Mouse (Mus musculus) adrenal gland, postnatal 14 days (tissue): ENCODE measurements at regions not wholly inside any gene's neighbourhood (a gene's known extent, or its start where the extent isn't known, plus 50 kb on each side); places are given as distances from the start of the nearest gene placed in this dataset.

Experiments
- DNase-seq: peaks from one replicate; pipeline ENCODE4 v3.0.0; 2021; ENCODE audit warnings: mixed read lengths

DNA sequence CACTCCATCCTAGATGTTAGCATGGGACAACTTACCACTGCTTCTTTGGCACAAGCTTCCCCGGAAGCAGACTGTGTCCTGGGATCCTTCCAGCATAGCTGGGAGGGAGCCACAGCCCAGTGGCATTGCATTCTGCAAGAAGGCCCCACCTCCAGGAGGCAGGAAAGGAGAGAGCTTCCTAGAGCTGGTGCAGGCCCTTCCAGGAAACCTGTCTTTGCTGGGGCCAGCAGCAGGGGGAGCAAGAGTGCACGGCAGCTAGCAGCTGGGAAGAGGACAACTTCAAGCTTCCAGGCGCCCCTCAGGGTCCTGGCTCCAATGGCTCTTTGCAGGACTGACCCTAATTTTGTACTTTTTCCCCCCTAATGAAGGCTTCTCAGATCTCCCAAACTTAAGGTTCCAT is 115.4 kb upstream of the Sorcs3 start:
- peak; percentile 44 for DNase-seq

DNA sequence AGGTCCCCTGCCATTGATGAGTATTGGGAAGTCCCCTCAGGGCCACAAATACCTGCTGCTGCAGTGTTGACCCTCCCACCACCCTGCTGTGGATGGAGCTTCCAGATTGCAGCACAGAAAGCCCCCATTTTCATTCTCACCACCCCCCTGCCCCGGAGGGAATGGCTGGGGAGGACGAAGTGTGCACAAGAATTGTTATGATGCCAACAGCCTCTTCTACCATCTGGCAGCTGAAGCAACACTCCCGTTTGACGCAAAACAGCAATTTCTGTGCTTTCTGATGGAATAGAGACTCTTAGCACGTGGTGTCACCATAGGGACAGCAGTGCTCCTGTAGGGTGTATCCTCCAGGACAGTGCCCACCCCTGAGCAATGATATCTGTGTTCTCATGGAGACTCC is 108.5 kb upstream of the Sorcs3 start:
- no peak for DNase-seq

DNA sequence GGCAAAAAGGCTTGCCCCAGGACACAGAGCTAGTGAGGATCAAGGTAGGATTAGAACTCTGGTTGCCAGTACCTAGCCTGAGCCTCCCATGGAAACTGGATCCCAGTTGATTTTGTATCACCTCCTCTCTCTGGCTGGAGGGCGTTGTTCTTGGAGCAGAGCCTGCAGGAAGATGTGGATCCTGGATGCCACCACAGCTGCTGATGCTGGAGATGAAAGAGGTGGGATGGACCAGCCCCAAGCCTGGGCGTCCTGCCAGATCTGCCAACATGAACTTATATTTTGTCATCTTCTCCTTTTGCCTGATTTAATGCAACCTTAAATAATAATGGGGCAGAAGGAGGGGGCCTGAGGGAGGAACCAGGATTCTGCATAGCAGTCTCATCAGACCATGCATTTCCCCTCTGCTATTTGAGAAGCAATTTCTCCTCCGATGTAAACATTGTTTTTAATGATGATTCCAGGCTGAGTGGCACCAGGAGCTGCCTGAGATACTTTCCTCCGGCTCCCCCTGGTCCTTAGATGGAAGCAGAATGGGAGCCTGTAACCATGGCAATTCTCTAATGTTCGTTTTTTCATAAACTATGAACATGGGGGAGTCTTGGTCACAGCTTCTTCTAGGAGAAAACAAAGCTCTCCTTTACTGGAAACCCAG is 107.8 kb upstream of the Sorcs3 start:
- DNase-seq = no peak

DNA sequence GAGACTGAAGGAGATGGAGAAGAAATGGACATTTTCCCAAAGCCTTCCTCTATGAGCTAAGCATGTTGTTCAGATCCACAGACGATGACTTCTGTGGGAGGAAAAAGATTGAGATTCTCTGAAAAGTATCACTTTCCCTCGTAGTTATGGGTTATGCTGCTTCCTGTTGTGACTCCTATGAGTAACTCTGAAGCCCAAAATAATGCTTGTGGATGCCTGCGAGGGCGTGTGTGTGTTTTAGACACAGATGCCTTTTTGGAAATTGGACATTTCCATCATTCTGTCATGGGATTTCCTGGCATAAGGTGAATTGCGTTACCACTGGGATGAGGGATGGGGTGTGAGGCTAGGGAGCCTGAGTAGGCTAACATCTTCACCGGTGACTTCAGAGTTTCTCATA is 104.8 kb upstream of the Sorcs3 start:
- DNase-seq = no peak

DNA sequence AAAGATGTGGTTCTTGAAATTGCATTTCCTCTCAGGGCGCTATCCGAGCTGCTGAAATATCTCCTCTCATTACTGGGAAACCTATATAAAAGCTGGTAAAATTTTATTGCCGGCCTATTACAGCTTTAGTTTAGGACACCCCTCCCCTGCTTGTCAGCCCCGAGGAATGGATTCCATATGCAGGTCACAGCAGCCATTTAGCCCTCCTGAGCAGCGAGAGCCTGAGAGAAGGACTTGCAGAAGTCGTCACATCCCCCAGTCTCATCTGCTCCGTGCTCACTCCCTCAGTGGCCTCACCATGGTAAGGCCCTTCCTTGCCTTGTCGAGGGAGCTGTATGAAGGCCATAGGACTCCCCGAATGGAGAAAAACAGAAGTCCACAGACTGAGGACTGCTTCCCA is 90.7 kb upstream of the Sorcs3 start:
- DNase-seq = no peak

DNA sequence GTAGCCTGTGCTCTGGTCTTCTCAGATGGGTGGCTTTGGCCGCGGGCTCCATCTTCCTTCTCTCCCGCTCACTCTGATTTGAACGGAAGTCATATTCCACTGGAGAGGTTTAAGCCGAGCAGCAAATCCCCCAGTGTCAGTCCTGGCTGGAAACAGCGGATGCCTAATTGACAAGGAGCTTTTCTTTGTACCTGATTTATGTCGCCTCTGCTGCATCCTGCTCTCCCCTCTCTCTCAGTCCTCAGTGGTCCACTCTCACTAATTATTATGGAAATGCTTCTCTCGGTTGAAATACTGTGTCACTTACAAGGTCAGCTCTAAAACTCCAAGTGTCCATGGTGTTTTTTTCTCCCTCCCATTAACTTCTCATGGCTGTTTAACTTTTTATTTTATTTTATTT is 90.1 kb upstream of the Sorcs3 start:
- DNase-seq = no peak

DNA sequence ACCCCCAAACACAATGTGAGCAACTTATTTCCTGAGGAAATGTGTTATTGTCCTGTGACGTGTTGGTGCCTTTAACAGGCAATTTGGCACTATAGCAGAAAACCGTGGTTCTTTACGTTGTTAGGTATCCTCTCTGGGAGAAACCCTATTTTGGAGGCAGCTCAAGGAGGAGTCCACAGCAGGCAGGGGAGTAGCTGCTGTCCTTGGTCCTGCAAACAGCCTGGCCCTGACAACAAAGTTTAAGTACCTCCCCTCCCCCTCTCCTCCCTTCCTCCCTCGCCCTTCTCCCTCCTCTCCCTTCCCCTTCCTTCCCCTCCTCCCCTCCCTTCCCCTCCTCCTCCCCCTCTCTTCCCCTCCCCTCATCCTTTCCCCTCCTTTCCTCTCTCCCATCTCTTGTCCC is 89.1 kb upstream of the Sorcs3 start:
- no peak for DNase-seq

DNA sequence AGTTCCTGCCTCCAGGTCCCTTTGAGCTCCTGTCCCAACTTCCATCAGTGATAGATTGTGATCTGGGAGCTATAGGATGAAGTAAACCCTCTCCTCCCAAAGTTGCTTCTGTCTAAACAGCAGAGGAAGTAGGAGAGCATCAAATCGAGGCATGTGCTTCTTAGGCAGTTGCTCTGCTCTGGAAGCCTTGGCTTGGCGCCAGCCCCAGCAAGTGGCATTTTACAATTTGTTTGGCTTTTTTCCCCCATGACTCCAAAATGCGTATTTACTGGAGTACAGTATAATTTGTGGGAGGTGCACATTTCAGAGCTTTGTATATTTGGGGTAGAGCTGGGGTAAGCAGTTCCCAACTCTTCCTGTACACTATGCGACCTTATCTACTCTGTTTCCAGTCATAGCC is 88.2 kb upstream of the Sorcs3 start:
- DNase-seq = no peak

DNA sequence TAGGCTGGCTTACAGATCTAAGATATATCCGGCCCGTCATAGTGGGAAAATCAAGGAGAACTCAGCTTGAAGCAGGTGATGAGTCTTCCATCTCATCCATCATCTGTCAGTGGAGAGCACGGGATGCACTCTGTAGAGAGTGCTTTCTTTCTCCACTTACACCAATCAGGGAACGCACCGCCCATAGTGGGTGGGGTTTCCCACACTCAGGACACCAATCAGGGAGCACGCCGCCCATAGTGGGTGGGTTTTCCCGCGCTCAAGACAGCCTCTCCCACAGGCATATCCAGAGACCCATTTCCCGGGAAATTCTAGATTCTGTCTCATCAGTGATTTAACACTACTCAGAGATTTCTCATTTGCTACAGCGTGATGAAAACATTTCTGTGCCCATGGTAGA is 83.5 kb upstream of the Sorcs3 start:
- no peak for DNase-seq

DNA sequence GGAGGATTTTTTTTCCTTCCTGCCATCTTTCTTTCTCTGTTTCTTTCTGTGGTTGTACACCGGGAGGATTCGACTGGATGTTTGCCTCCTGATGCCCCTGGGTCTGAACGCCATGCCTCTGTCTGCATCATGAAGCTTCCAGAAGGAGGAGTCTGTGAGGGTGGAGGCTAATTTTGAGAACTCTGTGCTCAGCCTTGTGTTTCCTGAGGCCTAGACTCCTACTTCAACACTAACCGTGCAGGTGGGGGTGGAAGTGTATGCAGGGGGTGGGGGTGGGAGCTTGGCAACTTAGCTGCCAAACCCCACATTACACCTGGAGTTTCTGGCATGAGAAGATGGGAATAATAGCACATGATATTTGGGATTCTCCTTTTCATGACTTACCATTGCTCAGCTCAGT is 82.0 kb upstream of the Sorcs3 start:
- no peak for DNase-seq

DNA sequence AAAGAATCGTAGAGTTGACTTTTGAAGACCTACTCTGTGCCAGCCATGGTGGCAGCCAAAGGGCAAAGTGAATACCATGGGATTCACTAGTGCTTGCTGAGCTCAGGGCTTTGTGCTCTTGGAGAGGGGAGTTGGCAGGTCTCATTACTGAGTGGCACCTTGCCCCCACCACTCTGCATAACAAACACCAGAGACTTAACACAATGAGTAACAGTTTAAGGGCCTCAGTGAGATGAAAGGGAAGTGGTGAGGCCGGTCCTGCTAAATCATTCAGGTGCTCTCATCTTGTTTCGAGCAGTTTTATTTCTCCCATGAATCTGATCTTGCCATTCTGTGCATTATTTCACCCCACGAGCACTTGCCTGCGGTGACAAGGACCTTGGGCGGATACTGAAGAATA is 80.1 kb upstream of the Sorcs3 start:
- no peak for DNase-seq

DNA sequence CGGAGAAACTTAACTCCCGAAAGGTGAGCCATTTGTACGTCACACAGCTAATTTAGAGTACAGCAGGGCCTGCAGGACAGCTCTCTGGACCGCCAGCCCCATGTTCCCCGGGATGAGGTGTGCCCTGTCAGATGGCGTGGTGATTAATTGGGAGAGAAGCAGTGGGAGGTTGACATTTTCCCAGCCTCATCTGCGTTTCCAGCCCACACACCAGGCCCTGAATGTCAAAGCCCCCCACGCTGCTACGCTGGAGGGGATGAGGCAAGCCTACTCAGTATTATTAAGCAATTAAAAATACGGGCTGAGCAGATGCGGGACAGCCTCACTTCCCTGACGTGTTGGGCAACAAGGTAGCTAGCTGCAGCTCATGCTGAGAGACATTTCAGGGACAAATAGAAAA is 77.7 kb upstream of the Sorcs3 start:
- DNase-seq = no peak

DNA sequence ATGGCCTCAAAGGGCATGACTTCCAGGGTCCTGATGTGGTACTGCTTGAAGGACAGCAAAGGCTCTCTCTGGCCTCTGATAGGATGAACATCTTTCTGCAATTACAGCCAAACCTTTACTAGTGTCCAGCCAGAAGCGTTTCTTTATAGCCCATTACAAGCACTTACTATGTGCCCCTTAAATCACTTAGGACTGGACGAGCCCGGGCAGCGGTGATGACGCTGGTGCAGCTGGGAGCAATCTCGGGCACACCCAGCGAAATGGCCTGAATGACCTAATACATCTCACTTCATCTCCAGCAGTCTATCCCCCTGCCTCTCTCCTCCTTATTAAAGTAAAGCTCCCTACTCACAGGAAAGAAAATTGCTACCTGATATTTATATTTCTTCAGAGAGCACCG is 69.6 kb upstream of the Sorcs3 start:
- no peak for DNase-seq

DNA sequence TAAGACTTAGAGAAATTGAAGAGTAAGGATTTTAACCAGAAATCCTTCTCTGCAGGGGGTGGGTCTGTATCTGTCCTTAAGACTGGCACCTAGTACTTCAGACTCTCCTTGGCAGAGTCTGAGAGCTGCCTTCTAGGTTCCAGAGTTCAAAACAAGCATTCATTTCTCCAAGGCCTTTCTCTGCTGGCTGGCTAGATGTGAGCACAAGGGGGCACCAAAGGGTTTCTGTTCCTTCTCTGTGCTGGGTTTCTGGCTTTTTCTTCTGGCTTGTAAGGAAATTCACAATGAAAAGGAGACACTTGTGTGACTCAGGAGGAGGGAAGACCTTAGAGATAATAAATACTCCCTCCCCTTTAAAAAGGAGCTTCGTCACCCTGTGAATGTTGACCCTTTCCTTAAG is 61.7 kb upstream of the Sorcs3 start:
- DNase-seq = peak; percentile 6
